Mouse (Mus musculus): ENCODE results near the gene Kif1a. TPM values are rescaled to one million over a fixed set of nuclear protein-coding genes. Genes with fewer than 3 reads are reported as not detected.

Gene Kif1a
- polyA plus RNA-seq, 1 experiment from 2014 or later = 182 TPM

DNA sequence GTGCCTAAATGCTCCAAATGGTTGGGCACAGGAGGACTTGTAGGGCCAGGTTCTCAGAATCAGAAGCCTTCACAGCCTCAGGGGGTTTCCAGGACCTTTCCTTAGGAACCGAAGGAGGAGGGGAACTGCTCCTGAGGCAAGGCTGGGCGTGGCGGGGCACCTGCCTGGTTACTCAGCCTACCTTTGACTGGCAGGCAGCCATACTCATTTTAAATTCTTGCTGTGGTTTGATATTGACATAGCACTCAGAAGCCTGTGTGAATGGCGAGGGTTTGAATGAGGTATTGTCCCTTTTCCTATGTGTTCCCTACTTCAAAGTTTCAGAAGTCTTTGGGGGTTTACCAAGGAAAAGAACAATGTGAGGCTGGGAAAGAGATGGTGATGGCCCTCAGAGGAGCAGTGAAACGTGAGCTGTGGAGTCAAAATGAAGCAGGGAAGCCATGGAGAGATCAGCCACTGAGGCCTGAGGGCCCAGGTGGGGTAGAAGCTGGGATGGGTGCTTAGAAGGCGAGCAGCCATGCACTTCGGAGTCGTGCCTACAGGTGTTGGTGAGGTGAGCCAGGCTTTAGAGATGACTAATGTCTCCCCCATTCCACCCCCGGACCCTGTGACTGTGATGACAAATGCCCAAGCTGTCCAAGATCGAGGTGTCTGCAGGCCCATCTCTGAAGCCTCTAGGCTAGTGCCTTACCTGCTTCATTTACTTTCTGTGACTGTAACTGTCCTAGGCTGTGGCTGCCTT, 28.7 kb upstream of the Kif1a start:
- WGBS = 74% methylated on average over 10 of the region's 10 CpGs
- Histone ChIP-seq H3K9me3 (replicated peaks; ENCODE audit: control insufficient read depth, low read length) (no peaks in the 10 kb centered on the region), H3K9ac (ENCODE audit: low read length) (no peak overlapping the region), H3K36me3 (ENCODE audit: control insufficient read depth, insufficient read depth, low read length) (no peaks in the 10 kb centered on the region), H3K27ac (ENCODE audit: low read depth, low read length) (no peak overlapping the region), H3K4me2 (ENCODE audit: low read length) (no peak overlapping the region), H3K4me1 (ENCODE audit: control insufficient read depth, insufficient read depth, low read length) (no peaks in the 10 kb centered on the region), H3K4me3 (ENCODE audit: low read depth, low read length) (no peak overlapping the region), H3K27me3 (replicated peaks; ENCODE audit: control insufficient read depth, insufficient read depth, low read length) (no peaks in the 10 kb centered on the region)
- ATAC-seq (no peak), DNase-seq (ENCODE audit: low spot score) (no peak)

DNA sequence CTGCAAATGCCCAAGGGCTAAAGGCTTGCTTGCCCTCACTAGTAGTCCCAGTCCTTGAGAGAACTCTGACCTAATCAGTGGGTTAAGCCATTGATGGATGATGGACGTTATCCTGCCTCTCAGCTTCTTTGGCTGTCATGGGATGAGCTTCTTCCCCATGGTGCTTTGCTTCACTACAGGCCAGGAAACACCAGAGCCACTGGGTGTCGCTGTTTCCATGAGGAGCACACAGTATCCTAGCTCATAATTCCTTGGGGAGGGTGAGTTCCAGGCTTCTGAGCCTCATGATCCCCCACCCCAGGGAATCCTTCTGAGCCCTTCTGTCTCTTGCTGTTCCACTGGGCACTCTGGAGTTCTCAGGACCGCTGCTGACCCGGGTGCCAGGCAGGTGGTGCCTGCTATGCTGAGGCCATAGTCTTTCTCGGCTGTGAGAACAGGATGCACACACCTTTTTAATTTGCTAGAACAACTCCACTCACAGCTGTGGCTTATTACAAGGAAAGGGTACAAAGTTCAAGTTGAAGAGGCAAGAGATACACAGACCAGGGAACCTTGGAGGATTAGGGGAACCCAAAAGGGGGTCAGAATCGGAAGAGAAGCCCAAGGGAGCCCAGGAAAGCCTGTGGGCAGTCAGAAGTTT, 27.1 kb upstream of the Kif1a start:
- no peak overlapping the region for H3K4me2 ChIP-seq (ENCODE audit: low read length)
- no peaks in the 10 kb centered on the region for H3K9me3 ChIP-seq (replicated peaks; ENCODE audit: control insufficient read depth, low read length)
- H3K4me1 ChIP-seq (ENCODE audit: control insufficient read depth, insufficient read depth, low read length) = no peaks in the 10 kb centered on the region
- H3K4me3 ChIP-seq (ENCODE audit: low read depth, low read length) = no peak overlapping the region
- ATAC-seq = 0 out of 2 replicates have a peak, but pooled peaks have one; percentile 40
- no peaks in the 10 kb centered on the region for H3K36me3 ChIP-seq (ENCODE audit: control insufficient read depth, insufficient read depth, low read length)
- 29% methylated on average over 6 of the region's 6 CpGs for WGBS
- H3K9ac ChIP-seq (ENCODE audit: low read length) = no peak overlapping the region
- DNase-seq (ENCODE audit: low spot score) = peak; percentile 55
- no peak overlapping the region for H3K27ac ChIP-seq (ENCODE audit: low read depth, low read length)
- H3K27me3 ChIP-seq (replicated peaks; ENCODE audit: control insufficient read depth, insufficient read depth, low read length) = no peaks in the 10 kb centered on the region

DNA sequence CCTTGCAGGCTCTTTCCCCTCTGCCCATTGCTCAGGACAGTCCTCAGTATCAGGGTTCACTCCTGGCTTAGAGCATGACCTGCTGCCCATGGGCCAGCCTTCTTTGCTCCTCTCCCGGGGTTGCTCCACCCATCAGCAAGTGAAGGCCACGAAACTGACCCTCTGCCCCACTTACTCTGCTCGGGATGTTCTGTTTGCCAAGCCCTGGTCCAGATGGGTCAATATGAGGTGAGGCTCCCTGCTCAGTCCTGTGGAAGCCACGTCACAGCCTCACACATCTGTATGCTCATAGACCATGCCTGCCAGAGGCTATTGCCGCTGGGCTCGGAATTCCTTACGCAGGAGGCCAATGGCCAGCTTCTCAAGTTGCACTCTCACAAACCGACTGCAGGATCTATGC, 26.5 kb upstream of the Kif1a start:
- 88% methylated on average over 8 of the region's 8 CpGs for WGBS
- Histone ChIP-seq H3K4me1 (ENCODE audit: control insufficient read depth, insufficient read depth, low read length) (no peaks in the 10 kb centered on the region), H3K36me3 (ENCODE audit: control insufficient read depth, insufficient read depth, low read length) (no peaks in the 10 kb centered on the region), H3K4me3 (ENCODE audit: low read depth, low read length) (no peak overlapping the region), H3K4me2 (ENCODE audit: low read length) (no peak overlapping the region), H3K9me3 (replicated peaks; ENCODE audit: control insufficient read depth, low read length) (no peaks in the 10 kb centered on the region), H3K9ac (ENCODE audit: low read length) (no peak overlapping the region), H3K27me3 (replicated peaks; ENCODE audit: control insufficient read depth, insufficient read depth, low read length) (no peaks in the 10 kb centered on the region), H3K27ac (ENCODE audit: low read depth, low read length) (no peak overlapping the region)
- ATAC-seq (no peak), DNase-seq (ENCODE audit: low spot score) (no peak)

DNA sequence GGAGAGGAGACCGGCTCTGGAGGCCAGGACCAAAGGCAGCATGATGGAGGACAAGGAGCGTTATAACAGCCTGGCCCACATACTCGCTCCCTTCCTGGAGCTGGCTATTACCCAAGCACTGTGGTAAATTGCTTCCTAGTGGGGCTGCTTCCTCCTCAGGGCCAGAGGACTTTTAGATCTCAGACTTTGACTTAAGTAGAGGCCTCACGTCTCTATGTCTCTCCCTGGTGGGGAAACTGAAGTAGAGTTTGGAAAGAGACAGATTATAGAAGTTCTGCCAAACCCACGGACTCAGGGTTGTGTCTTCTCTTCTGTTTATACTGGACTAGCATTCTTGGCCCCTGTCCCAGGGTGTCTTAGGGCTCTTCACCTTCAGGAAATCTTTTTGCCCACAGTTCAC, 23.5 kb upstream of the Kif1a start:
- Histone ChIP-seq H3K27me3 (replicated peaks; ENCODE audit: control insufficient read depth, insufficient read depth, low read length) (no peaks in the 10 kb centered on the region), H3K9me3 (replicated peaks; ENCODE audit: control insufficient read depth, low read length) (no peaks in the 10 kb centered on the region), H3K4me3 (ENCODE audit: low read depth, low read length) (no peak overlapping the region), H3K4me1 (ENCODE audit: control insufficient read depth, insufficient read depth, low read length) (no peaks in the 10 kb centered on the region), H3K9ac (ENCODE audit: low read length) (no peak overlapping the region), H3K36me3 (ENCODE audit: control insufficient read depth, insufficient read depth, low read length) (no peaks in the 10 kb centered on the region), H3K4me2 (ENCODE audit: low read length) (no peak overlapping the region), H3K27ac (ENCODE audit: low read depth, low read length) (no peak overlapping the region)
- WGBS = 70% methylated on average over 5 of the region's 5 CpGs
- no peak for ATAC-seq
- peak; percentile 14 for DNase-seq (ENCODE audit: low spot score)

DNA sequence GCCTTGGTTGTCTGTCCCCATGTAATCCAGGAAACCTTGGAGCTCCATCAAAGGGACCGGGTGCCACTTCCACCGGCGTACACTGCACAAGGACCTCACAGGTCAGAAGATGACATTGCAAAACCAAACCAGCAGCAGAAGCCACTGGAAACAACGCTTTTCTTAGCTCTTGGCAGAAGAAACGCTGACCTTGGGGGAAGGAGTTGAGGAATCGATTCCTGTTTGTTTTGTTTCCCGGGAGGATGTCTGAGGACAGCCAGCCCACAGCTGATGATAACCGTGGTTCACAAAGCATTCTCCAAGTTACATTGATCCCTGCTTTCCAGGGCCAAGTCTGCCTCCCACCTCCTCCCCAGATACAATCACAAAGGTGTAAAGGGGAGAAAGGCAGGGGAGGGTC, 22.3 kb upstream of the Kif1a start:
- ATAC-seq = no peak
- Histone ChIP-seq H3K4me3 (ENCODE audit: low read depth, low read length) (no peak overlapping the region), H3K36me3 (ENCODE audit: control insufficient read depth, insufficient read depth, low read length) (no peaks in the 10 kb centered on the region), H3K9me3 (replicated peaks; ENCODE audit: control insufficient read depth, low read length) (no peaks in the 10 kb centered on the region), H3K9ac (ENCODE audit: low read length) (no peak overlapping the region), H3K27ac (ENCODE audit: low read depth, low read length) (no peak overlapping the region), H3K4me1 (ENCODE audit: control insufficient read depth, insufficient read depth, low read length) (no peaks in the 10 kb centered on the region), H3K4me2 (ENCODE audit: low read length) (no peak overlapping the region), H3K27me3 (replicated peaks; ENCODE audit: control insufficient read depth, insufficient read depth, low read length) (no peaks in the 10 kb centered on the region)
- 87% methylated on average over 8 of the region's 8 CpGs for WGBS
- no peak for DNase-seq (ENCODE audit: low spot score)

DNA sequence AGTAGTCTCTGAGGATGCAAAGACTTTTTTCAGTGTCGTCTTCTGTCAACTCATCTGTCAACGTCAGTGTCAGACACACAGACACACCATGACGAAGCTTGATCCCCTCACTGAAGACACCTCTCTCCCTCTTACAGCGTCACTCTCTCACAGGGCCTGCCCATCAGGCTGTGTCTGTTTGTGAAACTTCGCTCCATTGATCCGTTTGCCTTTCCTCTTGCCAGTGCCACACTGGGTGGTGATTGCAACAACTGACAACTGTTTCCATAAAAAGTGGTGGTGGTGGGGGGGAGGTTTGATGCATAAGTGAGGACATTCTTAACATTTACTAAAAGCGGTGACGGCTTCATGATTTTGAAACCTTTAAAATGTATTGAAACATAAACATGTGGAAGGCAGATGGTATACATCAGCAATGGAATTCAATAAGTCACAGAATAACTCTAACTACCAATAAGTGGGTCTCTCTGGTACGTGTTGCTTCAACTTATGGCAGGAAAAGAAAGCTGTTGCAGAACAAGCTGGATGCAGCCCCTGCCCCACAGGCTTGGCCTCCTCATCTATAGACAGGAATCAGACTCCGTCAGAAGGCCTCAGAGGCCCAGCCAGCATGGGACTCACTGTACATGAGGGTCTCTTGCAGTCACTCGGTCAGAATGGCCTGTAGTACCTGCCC, 21.6 kb upstream of the Kif1a start:
- no peak for ATAC-seq
- WGBS = 88% methylated on average over 11 of the region's 11 CpGs
- Histone ChIP-seq H3K27me3 (replicated peaks; ENCODE audit: control insufficient read depth, insufficient read depth, low read length) (no peaks in the 10 kb centered on the region), H3K36me3 (ENCODE audit: control insufficient read depth, insufficient read depth, low read length) (no peaks in the 10 kb centered on the region), H3K4me2 (ENCODE audit: low read length) (no peak overlapping the region), H3K27ac (ENCODE audit: low read depth, low read length) (no peak overlapping the region), H3K9ac (ENCODE audit: low read length) (no peak overlapping the region), H3K9me3 (replicated peaks; ENCODE audit: control insufficient read depth, low read length) (no peaks in the 10 kb centered on the region), H3K4me1 (ENCODE audit: control insufficient read depth, insufficient read depth, low read length) (no peaks in the 10 kb centered on the region), H3K4me3 (ENCODE audit: low read depth, low read length) (no peak overlapping the region)
- no peak for DNase-seq (ENCODE audit: low spot score)

DNA sequence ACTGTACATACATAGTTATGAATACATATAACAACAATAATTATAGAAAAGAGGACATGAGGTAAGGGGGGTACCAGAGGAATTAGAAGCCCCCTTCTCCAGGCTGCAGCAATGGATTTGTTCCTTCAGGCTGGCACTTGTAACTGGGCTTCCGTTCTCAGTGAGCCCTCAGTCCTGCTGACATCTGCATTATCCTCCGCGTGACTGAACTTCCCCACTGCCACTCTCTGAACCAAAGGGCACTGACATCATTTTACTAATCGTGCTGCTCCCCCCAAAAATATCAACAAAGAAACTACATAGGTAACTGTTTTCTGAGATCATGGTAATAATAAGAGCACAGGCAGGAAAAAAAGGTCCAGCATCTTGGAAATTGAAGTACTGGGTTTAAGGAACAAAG, 17.1 kb upstream of the Kif1a start:
- H3K27me3 ChIP-seq (replicated peaks; ENCODE audit: control insufficient read depth, insufficient read depth, low read length) = no peaks in the 10 kb centered on the region
- ATAC-seq = no peak
- H3K4me2 ChIP-seq (ENCODE audit: low read length) = no peak overlapping the region
- H3K4me1 ChIP-seq (ENCODE audit: control insufficient read depth, insufficient read depth, low read length) = peaks cover 7% of the 10 kb centered on the region; the same call in 1 of the 2 replicates
- no peak overlapping the region for H3K9ac ChIP-seq (ENCODE audit: low read length)
- no peaks in the 10 kb centered on the region for H3K9me3 ChIP-seq (replicated peaks; ENCODE audit: control insufficient read depth, low read length)
- H3K4me3 ChIP-seq (ENCODE audit: low read depth, low read length) = no peak overlapping the region
- no peak overlapping the region for H3K27ac ChIP-seq (ENCODE audit: low read depth, low read length)
- WGBS = 25% methylated on average over 4 of the region's 4 CpGs
- H3K36me3 ChIP-seq (ENCODE audit: control insufficient read depth, insufficient read depth, low read length) = no peaks in the 10 kb centered on the region
- DNase-seq (ENCODE audit: low spot score) = no peak

DNA sequence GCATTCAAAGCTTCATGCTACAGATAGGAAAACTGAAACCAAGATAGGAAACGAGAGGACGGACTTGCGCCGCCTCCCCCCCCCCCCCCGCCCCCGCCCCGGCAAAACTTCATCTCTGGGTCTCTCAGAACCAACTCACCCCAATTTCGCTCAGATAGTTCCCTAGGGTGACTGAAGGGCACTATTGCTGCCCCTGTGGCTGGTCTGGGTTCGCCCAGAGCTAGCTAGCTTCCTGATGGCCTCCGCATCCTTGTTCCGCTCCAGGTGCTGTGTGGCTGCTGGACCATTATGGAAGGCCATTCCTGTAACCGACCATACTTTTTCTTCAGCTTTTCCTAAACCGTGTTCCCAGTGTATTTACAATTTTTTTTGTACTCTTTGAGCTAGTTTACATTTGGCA, 13.7 kb upstream of the Kif1a start:
- ATAC-seq = peak; percentile 69
- DNase-seq (ENCODE audit: low spot score) = no peak
- Histone ChIP-seq H3K4me3 (ENCODE audit: low read depth, low read length) (peak overlapping the region; percentile 33), H3K9ac (ENCODE audit: low read length) (peak overlapping the region; percentile 62), H3K36me3 (ENCODE audit: control insufficient read depth, insufficient read depth, low read length) (no peaks in the 10 kb centered on the region), H3K4me2 (ENCODE audit: low read length) (peak overlapping the region; percentile 66), H3K4me1 (ENCODE audit: control insufficient read depth, insufficient read depth, low read length) (peaks cover 7% of the 10 kb centered on the region; the same call in 1 of the 2 replicates), H3K9me3 (replicated peaks; ENCODE audit: control insufficient read depth, low read length) (no peaks in the 10 kb centered on the region), H3K27ac (ENCODE audit: low read depth, low read length) (peak overlapping the region; percentile 55; the same call in 1 of the 2 replicates), H3K27me3 (replicated peaks; ENCODE audit: control insufficient read depth, insufficient read depth, low read length) (no peaks in the 10 kb centered on the region)
- 10% methylated on average over 10 of the region's 13 CpGs for WGBS
